Mouse (Mus musculus): ENCODE data around the gene Oprm1. TPM values are rescaled to one million over a fixed set of nuclear protein-coding genes. Genes with fewer than 3 reads are reported as not detected.
A peak's percentile ranks its signal among the peaks of the same experiment; 100 is the strongest.

Gene Oprm1
- polyA plus RNA-seq (2014; fragmentation: Nextera tagmentation; extraction: Ambion mirVana), result 0.17 and 0.31 TPM in 2 replicates

- Histone ChIP-seq H3K9me3 (ENCODE audit: control insufficient read depth, low read length) (no peaks in the 10 kb centered on the region), H3K27me3 (ENCODE audit: control insufficient read depth, insufficient read depth, low read length) (no peaks in the 10 kb centered on the region), H3K4me3 (ENCODE audit: low read depth, low read length) (no peak within 1 kb of the TSS), H3K4me1 (replicated peaks; ENCODE audit: control insufficient read depth, insufficient read depth, low read length) (no peaks in the 10 kb centered on the region), H3K27ac (ENCODE audit: low read depth, low read length) (no peak within 1 kb of the TSS), H3K9ac (ENCODE audit: low read depth, low read length) (no peak within 1 kb of the TSS), H3K4me2 (replicated peaks; ENCODE audit: low read depth, low read length) (no peak within 1 kb of the TSS), H3K36me3 (ENCODE audit: control insufficient read depth, insufficient read depth, low read length) (no peaks in the 10 kb centered on the region)
- ATAC-seq (ENCODE audit: low FRiP score) (no peak), DNase-seq (ENCODE audit: low spot score) (no peak)
- 87% methylated on average over 3 of the region's 3 CpGs for WGBS
Measured at GRCm38 (mm10) chr10:6758206-6758605, at the start of gene Oprm1. Oprm1 (plus strand) TSS chr10:6758506.

GRCm38 (mm10) chr10:6717181-6717948 is 40.9 kb upstream of the Oprm1 start:
- no peaks in the 10 kb centered on the region for H3K9me3 ChIP-seq (ENCODE audit: control insufficient read depth, low read length)
- no peaks in the 10 kb centered on the region for H3K4me1 ChIP-seq (replicated peaks; ENCODE audit: control insufficient read depth, insufficient read depth, low read length)
- WGBS, result 87% methylated on average over 4 of the region's 4 CpGs
- ATAC-seq (ENCODE audit: low FRiP score) (no peak), DNase-seq (ENCODE audit: low spot score) (no peak)
- no peaks in the 10 kb centered on the region for H3K36me3 ChIP-seq (ENCODE audit: control insufficient read depth, insufficient read depth, low read length)
- H3K4me3 ChIP-seq (ENCODE audit: low read depth, low read length), result no peak overlapping the region
- no peak overlapping the region for H3K27ac ChIP-seq (ENCODE audit: low read depth, low read length)
- no peaks in the 10 kb centered on the region for H3K27me3 ChIP-seq (ENCODE audit: control insufficient read depth, insufficient read depth, low read length)
- H3K9ac ChIP-seq (ENCODE audit: low read depth, low read length), result no peak overlapping the region
- H3K4me2 ChIP-seq (replicated peaks; ENCODE audit: low read depth, low read length), result no peak overlapping the region

- no peak overlapping the region for H3K9ac ChIP-seq (ENCODE audit: low read depth, low read length)
- no peaks in the 10 kb centered on the region for H3K36me3 ChIP-seq (ENCODE audit: control insufficient read depth, insufficient read depth, low read length)
- DNase-seq (ENCODE audit: low spot score) (no peak), ATAC-seq (ENCODE audit: low FRiP score) (no peak)
- H3K27ac ChIP-seq (ENCODE audit: low read depth, low read length), result no peak overlapping the region
- H3K9me3 ChIP-seq (ENCODE audit: control insufficient read depth, low read length), result no peaks in the 10 kb centered on the region
- no peaks in the 10 kb centered on the region for H3K4me1 ChIP-seq (replicated peaks; ENCODE audit: control insufficient read depth, insufficient read depth, low read length)
- WGBS, result 79% methylated on average over 1 of the region's 1 CpGs
- no peak overlapping the region for H3K4me2 ChIP-seq (replicated peaks; ENCODE audit: low read depth, low read length)
- no peaks in the 10 kb centered on the region for H3K27me3 ChIP-seq (ENCODE audit: control insufficient read depth, insufficient read depth, low read length)
- no peak overlapping the region for H3K4me3 ChIP-seq (ENCODE audit: low read depth, low read length)
Measured at GRCm38 (mm10) chr10:6723765-6724164, 34.5 kb upstream of the Oprm1 start.

GRCm38 (mm10) chr10:6728469-6728868 is 29.8 kb upstream of the Oprm1 start:
- H3K4me1 ChIP-seq (replicated peaks; ENCODE audit: control insufficient read depth, insufficient read depth, low read length), result no peaks in the 10 kb centered on the region
- no peak overlapping the region for H3K4me3 ChIP-seq (ENCODE audit: low read depth, low read length)
- no peaks in the 10 kb centered on the region for H3K27me3 ChIP-seq (ENCODE audit: control insufficient read depth, insufficient read depth, low read length)
- ATAC-seq (ENCODE audit: low FRiP score) (no peak), DNase-seq (ENCODE audit: low spot score) (no peak)
- H3K27ac ChIP-seq (ENCODE audit: low read depth, low read length), result no peak overlapping the region
- no peak overlapping the region for H3K9ac ChIP-seq (ENCODE audit: low read depth, low read length)
- H3K36me3 ChIP-seq (ENCODE audit: control insufficient read depth, insufficient read depth, low read length), result no peaks in the 10 kb centered on the region
- H3K4me2 ChIP-seq (replicated peaks; ENCODE audit: low read depth, low read length), result no peak overlapping the region
- WGBS, result 97% methylated on average over 3 of the region's 3 CpGs
- no peaks in the 10 kb centered on the region for H3K9me3 ChIP-seq (ENCODE audit: control insufficient read depth, low read length)

GRCm38 (mm10) chr10:6753375-6753774 is 4.9 kb upstream of the Oprm1 start:
- DNase-seq (ENCODE audit: low spot score) (no peak), ATAC-seq (ENCODE audit: low FRiP score) (no peak)
- no peaks in the 10 kb centered on the region for H3K9me3 ChIP-seq (ENCODE audit: control insufficient read depth, low read length)
- no peaks in the 10 kb centered on the region for H3K4me1 ChIP-seq (replicated peaks; ENCODE audit: control insufficient read depth, insufficient read depth, low read length)
- no peak overlapping the region for H3K4me3 ChIP-seq (ENCODE audit: low read depth, low read length)
- no peak overlapping the region for H3K4me2 ChIP-seq (replicated peaks; ENCODE audit: low read depth, low read length)
- WGBS, result 93% methylated on average over 5 of the region's 5 CpGs
- H3K36me3 ChIP-seq (ENCODE audit: control insufficient read depth, insufficient read depth, low read length), result no peaks in the 10 kb centered on the region
- H3K9ac ChIP-seq (ENCODE audit: low read depth, low read length), result no peak overlapping the region
- no peaks in the 10 kb centered on the region for H3K27me3 ChIP-seq (ENCODE audit: control insufficient read depth, insufficient read depth, low read length)
- no peak overlapping the region for H3K27ac ChIP-seq (ENCODE audit: low read depth, low read length)

GRCm38 (mm10) chr10:6761287-6761811 is 3.0 kb downstream of the Oprm1 start, which contains the start of gene Gm10945:
Gm10945 (minus strand) TSS chr10:6761761.
- no peak for ATAC-seq (ENCODE audit: low FRiP score)
- Histone ChIP-seq H3K36me3 (ENCODE audit: control insufficient read depth, insufficient read depth, low read length) (no peaks in the 10 kb centered on the region), H3K4me3 (ENCODE audit: low read depth, low read length) (no peak within 1 kb of the TSS), H3K27ac (ENCODE audit: low read depth, low read length) (no peak within 1 kb of the TSS), H3K9me3 (ENCODE audit: control insufficient read depth, low read length) (no peaks in the 10 kb centered on the region), H3K4me1 (replicated peaks; ENCODE audit: control insufficient read depth, insufficient read depth, low read length) (no peaks in the 10 kb centered on the region), H3K27me3 (ENCODE audit: control insufficient read depth, insufficient read depth, low read length) (no peaks in the 10 kb centered on the region), H3K4me2 (replicated peaks; ENCODE audit: low read depth, low read length) (no peak within 1 kb of the TSS), H3K9ac (ENCODE audit: low read depth, low read length) (no peak within 1 kb of the TSS)
- WGBS, result 94% methylated on average over 2 of the region's 2 CpGs
- no peak for DNase-seq (ENCODE audit: low spot score)

- WGBS, result 3% methylated on average over 25 of the region's 25 CpGs
- peak overlapping the region; percentile 39 for H3K4me2 ChIP-seq (replicated peaks; ENCODE audit: low read depth, low read length)
- no peak overlapping the region for H3K27ac ChIP-seq (ENCODE audit: low read depth, low read length)
- ATAC-seq (ENCODE audit: low FRiP score) (peak; percentile 79), DNase-seq (ENCODE audit: low spot score) (peak; percentile 76)
- no peaks in the 10 kb centered on the region for H3K36me3 ChIP-seq (ENCODE audit: control insufficient read depth, insufficient read depth, low read length)
- peak overlapping the region; percentile 10; the same call in 1 of the 2 replicates for H3K4me3 ChIP-seq (ENCODE audit: low read depth, low read length)
- no peaks in the 10 kb centered on the region for H3K27me3 ChIP-seq (ENCODE audit: control insufficient read depth, insufficient read depth, low read length)
- H3K9ac ChIP-seq (ENCODE audit: low read depth, low read length), result no peak overlapping the region
- H3K4me1 ChIP-seq (replicated peaks; ENCODE audit: control insufficient read depth, insufficient read depth, low read length), result no peaks in the 10 kb centered on the region
- no peaks in the 10 kb centered on the region for H3K9me3 ChIP-seq (ENCODE audit: control insufficient read depth, low read length)
Measured at GRCm38 (mm10) chr10:6788517-6789237, 30.4 kb downstream of the Oprm1 start.

GRCm38 (mm10) chr10:6790226-6790625 is 31.9 kb downstream of the Oprm1 start:
- ATAC-seq (ENCODE audit: low FRiP score) (no peak), DNase-seq (ENCODE audit: low spot score) (no peak)
- Histone ChIP-seq H3K4me1 (replicated peaks; ENCODE audit: control insufficient read depth, insufficient read depth, low read length) (no peaks in the 10 kb centered on the region), H3K9me3 (ENCODE audit: control insufficient read depth, low read length) (no peaks in the 10 kb centered on the region), H3K36me3 (ENCODE audit: control insufficient read depth, insufficient read depth, low read length) (no peaks in the 10 kb centered on the region), H3K27ac (ENCODE audit: low read depth, low read length) (no peak overlapping the region), H3K27me3 (ENCODE audit: control insufficient read depth, insufficient read depth, low read length) (no peaks in the 10 kb centered on the region), H3K9ac (ENCODE audit: low read depth, low read length) (no peak overlapping the region), H3K4me3 (ENCODE audit: low read depth, low read length) (no peak overlapping the region), H3K4me2 (replicated peaks; ENCODE audit: low read depth, low read length) (no peak overlapping the region)
